Mouse (Mus musculus): Measurements from ENCODE around the gene Usp2.
"Not testable (repeated sequence)": the region's sequence is repeated elsewhere in the genome, so short reads cannot be mapped to it uniquely, and the experiment has no call there.

Gene Usp2

DNA sequence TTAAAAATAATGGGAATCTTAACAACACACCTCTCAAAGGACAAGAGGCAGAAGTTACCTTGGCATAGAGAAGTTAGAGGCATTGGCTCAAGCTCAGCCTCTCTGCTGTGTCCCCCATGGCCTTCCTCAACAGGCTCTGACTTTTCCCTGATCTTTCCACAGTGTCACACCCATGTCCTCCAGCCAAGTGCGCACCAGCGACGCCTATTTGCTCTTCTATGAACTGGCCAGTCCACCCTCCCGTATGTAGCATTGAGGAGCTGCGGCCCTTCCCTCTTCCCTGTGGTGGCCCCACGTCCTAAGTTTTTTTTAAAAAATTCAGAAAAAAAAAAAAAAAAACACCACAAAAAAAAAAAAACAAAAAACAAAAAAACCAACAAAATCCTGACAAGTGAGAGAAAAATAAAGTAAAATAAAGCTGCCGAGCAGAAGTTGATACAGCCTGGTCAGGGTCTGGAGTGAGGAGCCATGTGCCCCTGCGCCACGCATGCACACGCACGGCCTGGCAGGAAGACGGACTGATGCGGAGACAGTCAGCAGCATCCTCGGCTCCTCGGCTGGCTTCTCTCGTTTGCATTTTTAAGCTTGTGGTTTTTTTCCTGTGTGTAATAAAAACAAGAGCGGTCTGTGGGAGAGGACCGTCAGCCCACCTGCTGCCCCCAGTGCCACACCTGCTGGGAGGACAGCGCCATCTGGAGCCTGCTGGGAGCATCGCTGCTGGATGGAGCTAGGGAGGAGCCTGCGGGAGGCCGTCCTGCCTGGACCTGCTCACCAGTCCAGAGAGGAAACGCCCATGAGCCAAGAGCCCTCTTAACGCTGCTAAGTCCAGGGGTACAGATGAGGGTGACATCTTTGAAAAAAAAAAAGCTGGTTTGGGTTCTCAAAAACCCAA lies 27.0 kb downstream of the Usp2 start:
- DNase-seq (ENCODE audit: low spot score) = peak; percentile 46

DNA sequence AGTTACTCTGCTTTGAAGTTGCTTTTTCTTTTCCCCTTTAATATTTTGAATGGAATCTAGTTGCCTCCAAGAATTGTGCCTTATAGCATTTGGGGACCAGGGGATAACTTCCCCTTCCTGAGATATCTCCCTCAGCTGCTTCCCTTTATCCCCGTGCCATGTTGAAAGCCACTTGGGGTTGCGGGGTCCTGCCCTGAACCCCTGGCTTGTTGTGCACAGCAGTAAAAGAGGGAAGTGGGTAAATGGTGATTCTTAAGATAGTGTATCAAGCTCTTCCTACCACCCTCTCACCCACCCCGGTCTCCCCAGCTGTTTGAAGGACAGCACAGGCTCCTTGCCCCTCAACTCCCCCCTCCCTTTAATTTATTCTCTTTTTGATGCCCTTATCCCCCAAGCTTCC lies 27.9 kb downstream of the Usp2 start:
- no peak for DNase-seq (ENCODE audit: low spot score)

DNA sequence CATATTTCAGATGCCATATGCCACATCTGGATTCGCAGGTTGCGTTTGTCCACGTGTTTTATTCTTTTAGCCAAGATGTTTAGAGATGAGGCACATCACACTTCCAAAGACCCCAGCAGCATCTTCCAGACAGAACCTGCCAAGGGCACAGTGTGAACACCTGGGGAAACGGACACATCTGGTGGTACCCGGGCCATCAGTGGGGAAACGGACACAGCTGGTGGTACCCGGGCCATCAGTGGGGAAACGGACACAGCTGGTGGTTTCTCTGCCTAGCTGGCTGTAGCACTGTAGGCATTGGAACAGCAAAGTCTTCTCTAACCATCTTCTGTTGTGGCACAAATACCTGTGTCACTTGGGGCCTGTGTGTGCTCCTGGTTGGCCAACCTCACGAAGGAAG lies 29.0 kb downstream of the Usp2 start:
- DNase-seq (ENCODE audit: low spot score) = no peak

DNA sequence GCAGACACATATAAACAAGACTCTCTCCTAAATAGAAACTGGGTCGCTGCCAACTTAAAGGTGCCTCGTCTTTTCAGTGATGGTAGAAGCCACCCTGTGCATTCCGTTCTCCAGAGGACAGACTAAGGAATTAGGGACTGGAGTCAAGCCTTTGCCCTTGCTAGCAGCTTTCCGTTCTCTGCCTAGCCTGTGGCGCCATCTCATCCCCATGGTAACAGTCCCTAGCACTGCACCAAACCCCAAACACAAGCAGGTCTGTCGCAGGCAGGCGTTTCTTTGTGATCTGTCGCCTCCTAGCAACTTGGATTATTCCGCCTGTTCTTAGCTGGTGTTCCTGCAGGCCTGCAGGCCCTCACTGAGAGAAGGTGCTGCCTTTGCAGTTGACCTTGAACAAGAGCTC lies 29.7 kb downstream of the Usp2 start:
- peak; percentile 68 for DNase-seq (ENCODE audit: low spot score)

DNA sequence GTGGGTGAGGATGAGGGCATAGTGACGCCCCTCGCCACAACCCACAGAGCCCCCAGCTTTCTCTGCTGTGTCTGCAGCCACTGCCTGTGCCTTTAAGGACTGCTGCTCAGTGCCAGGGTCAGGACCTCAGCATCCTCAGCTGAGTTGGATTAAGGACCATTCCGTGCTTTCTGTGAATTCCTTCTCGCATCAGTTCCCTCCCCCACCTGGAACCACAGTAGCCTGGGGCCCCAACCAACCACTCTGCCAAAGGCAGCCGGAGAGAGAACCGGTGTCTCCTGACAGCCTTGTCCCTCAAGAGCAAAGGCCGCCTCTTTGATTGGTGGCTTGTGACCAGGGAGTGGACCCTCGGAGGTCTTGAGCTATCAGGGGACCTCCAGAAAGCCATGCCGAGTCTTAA lies 34.7 kb downstream of the Usp2 start, which contains the start of gene Mfrp:
TSS of gene Mfrp (plus strand) at position 240 of the 400 bp plus-strand sequence.
- DNase-seq (ENCODE audit: low spot score) = no peak

DNA sequence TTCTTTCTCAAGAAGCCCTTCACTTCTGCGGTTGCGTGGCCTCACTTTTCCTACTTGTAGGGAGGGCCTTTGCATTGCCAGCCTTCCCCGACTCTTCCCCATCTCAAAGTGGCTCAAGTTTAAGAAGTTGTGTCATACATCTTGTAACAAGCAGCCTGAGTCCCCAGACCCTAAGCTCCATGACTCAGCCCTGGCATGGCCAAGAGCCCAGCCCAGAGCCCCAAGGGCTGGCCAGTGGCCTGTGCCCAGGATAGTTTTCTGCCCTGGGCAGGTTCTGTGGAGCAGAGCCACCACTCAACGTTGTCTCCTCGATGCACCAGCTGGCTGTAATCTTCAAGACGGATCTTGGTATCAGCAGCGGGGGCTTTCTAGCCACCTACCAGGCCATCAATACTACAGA lies 38.1 kb downstream of the Usp2 start:
- no peak for DNase-seq (ENCODE audit: low spot score)

DNA sequence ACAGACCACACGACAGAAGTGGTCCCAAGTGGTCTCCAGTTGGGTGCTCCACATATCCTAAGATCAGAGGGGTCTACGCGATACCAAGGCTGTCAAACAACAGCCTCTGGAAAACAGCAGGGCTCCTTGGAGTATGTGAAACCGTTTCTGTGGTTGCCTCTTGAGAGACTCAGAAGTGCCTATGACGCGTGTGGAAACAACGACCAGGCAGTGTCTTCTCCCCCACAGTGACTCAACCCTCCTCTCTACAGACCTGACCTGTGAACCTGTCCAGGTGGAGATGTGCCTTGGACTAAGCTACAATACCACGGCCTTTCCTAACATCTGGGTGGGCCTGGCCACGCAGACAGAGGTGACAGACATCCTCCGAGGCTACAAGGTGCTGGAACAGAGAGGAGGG lies 39.0 kb downstream of the Usp2 start:
- DNase-seq (ENCODE audit: low spot score) = no peak

DNA sequence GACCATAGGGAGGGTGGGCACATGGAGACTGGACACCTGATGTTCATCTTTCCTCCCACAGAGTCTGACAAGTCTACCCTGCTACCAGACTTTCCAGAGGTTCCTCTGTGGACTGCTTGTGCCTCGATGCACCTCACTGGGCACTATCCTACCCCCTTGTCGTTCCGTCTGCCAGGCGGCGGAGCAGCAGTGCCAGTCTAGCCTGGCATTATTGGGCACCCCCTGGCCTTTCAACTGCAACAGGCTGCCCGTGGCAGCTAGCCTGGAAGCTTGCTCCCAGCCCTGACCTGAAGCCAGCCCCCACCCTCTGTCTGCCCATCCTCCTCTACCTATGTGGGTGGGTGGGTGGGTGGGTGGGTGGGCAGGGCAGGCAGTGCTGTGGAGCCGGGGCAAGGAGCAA lies 39.4 kb downstream of the Usp2 start:
- DNase-seq (ENCODE audit: low spot score) = no peak

DNA sequence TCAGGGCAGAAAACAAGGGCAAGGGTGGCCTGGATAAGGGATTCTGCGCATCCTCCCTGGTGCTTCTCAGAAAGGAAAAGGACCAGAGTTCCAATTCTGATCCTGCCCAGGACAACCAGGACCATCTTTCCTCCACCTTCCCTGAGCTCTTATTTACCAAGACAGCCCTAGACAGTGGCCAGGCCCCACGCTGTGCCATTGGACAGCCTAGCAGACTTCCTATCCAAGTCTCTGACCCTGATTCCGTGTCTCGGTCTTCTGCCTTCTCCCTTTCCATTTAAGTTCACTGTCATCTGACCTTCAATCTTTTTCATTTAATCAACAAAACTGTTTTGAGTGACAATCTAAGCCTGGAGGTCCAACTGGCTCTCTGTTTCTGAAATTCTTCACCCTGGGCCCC lies 39.8 kb downstream of the Usp2 start:
- DNase-seq (ENCODE audit: low spot score) = no peak

DNA sequence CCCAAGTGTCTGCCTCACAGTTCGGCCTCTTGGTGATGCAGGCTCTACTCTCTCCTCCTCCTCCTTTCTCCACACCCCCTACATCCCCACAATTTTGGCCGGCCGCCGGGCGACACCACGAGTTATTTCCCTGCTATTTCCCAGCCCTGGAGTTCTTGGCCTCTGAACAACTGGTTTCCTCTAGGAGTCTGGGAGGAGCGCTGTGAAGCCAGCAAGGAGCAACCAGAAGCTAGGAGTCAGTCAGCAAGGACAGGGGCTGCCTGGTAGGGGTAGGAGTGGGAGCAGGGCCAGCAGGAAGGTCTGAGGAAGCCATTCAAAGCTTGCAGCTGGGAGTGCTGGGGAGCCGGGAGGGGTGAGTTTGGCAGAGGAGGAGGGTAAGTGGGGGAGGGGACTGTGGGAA lies 40.3 kb downstream of the Usp2 start, which contains the start of gene C1qtnf5:
TSS of gene C1qtnf5 (plus strand) at position 136 of the 400 bp plus-strand sequence.
- DNase-seq (ENCODE audit: low spot score) = peak; percentile 78

DNA sequence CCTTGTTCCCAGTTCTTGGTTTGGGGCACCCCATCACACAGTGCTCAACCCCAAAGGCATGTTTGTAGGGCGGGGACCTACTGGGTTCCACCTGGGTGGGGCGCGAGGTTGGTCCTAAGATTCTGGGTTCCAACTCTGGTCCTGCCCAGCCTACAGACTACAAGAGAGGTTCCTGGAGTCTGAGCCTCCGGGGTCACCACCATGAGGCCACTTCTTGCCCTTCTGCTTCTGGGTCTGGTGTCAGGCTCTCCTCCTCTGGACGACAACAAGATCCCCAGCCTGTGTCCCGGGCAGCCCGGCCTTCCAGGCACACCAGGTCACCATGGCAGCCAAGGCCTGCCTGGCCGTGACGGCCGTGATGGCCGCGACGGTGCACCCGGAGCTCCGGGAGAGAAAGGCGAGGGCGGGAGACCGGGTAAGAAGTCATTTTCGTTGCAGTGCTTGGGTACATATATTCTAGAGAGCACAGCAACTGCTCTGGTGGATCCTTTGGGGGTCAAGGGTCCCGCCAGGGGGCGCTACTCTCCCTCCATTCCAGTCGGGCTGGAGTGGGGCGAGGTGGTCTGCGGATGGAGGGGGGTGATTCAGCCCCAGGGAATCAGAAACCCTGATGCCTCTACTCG lies 40.8 kb downstream of the Usp2 start:
- peak; percentile 63 for DNase-seq (ENCODE audit: low spot score)

DNA sequence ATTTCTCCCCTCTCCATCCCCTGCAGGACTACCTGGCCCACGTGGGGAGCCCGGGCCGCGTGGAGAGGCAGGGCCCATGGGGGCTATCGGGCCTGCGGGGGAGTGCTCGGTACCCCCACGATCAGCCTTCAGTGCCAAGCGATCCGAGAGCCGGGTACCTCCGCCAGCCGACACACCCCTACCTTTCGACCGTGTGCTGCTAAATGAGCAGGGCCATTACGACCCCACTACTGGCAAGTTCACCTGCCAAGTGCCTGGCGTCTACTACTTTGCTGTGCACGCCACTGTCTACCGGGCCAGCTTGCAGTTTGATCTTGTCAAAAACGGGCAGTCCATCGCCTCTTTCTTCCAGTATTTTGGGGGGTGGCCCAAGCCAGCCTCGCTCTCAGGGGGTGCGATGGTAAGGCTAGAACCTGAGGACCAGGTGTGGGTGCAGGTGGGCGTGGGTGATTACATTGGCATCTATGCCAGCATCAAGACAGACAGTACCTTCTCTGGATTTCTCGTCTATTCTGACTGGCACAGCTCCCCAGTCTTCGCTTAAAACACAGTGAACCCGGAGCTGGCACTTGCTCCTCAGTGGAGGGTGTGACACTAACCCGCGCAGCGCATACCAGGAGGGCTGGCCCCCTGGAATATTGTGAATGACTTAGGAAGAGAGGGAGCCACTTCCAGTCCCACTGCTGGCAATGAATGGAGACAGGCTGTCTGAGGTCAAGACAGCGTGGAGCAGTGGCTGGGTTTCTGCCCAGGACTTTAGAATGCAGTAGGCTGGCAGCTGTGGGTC lies 41.6 kb downstream of the Usp2 start:
- no peak for DNase-seq (ENCODE audit: low spot score)

DNA sequence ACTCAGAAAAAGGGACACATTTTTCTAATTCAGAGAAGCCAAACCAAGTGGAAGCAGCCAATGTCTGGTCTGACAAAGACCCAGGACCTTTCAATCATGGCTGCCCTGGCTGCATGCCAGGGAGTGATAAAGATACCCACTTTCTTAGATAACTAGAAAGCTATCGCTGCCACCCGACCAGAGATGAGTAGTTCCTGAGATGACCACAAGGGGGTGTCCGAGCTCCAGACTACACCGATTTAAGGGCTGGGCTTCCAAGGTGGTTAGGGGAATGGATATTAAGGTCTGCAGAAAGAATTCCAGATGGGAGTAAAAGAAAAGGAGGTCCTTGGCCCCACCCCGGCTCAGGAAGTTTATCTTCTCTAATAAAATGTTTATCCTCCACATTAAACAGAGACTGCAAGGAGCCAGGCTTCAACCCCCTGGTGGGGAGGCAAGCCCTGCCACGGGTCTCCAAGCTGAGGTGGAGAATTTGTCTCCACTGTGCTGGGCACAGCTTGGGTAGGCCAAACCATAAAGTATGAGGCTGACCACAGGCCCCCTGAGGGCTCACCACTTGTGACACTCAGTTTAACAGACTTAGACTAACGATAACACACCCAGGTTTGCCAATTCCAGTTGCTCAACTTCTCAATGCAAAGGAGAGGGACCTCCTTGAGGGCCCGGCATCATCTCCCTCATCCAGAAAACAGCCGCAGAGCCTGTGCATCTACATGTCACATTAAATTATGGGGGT lies 42.7 kb downstream of the Usp2 start:
- DNase-seq (ENCODE audit: low spot score) = peak; percentile 32

DNA sequence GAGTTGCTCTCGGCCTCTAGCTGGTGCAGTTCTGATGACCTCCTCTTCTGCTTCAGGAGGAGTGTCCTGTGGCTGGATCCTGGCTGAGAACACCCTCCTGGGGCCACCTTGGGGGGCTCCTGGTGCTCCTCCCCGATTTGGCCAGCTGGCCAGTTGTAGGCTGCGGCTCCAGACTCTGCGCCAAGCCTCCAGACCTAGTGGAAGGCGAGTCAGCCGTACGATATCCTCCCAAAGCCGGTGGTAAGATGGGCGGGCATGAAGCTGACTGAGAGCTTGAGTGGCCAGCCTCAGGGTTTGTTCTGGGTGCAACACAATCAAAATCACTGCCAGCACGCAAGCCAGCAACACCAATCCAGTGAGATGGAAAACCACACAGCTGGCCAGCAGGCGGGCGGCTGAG lies 45.1 kb downstream of the Usp2 start:
- DNase-seq (ENCODE audit: low spot score) = not testable (repeated sequence)

DNA sequence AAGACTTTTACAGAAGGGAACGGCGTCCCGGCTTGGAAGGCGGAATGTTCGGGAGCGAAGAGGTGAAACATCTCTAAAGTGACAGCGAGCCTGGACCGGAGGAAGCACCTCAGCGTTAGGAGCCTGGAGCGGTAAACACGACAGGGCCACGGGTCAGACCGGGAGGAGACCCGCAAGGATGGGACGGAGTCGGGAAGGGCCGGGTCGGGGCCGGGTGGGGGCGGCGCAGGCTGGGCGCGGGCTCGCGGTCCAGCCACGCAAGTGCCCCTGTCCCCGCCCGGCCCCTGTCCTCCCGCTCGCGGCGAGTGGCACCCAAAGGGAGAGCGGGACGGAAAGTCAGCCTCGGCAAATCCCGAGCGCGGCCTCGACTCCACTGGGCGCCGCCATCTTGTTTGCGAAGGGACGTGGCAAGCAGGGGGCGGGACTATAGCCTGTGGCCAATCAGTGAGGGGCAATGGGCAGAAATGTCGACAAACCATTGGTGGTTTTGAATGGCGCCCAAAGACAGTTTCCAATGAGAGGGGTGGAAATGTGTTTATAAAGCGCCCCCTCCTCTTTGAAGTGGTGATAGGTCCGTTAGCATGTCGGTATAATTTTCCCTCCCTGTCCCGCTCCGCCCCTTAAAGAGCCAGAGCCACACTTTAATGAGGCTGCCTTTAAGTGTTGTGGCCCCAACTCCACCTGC lies 46.4 kb downstream of the Usp2 start, which contains the start of the genes Gm49380 and Rnf26:
TSS of gene Gm49380 (minus strand) at position 396 of the 685 bp plus-strand sequence.
TSS of gene Rnf26 (minus strand) at position 413 of the 685 bp plus-strand sequence.
- peak; percentile 95 for DNase-seq (ENCODE audit: low spot score)

DNA sequence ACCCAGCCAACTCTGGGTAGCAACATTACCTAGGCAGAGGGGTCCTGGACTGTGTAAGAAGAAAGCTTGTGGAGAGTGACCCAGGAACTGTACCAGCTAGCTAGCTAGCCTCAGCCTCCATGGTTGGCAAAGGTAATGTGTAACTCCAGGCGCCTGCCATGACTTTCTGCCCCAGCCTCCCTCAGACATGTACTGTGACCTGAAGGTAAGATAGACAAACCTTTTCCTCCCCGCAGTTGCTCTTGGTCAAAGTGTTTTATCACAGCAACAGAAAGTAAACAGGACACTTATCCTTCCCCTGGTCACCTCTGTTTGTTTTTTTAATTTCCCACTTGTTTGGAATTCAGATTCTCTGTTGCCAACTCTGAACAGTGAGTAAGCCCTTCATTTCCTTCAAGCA lies 47.6 kb downstream of the Usp2 start:
- no peak for DNase-seq (ENCODE audit: low spot score)

DNA sequence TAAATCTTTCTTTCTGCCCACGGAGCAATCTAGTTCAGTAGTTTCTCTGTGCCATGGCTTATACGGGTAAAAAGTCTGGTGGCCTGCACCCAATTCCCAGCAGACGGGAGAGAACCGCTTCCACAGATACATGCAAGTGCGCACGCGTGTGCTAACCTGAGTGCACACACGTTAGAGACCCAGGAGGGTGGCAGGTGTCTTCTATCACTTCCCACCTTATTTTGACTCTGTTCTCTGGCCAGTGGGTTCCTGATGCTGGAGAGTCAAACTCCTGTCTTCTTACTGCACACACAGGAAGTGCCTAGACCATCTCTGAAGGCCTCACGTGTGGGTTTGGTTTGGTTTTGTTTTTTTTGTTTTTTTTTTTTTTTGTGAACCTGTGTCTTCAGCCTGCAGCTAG lies 48.8 kb downstream of the Usp2 start:
- DNase-seq (ENCODE audit: low spot score) = no peak

DNA sequence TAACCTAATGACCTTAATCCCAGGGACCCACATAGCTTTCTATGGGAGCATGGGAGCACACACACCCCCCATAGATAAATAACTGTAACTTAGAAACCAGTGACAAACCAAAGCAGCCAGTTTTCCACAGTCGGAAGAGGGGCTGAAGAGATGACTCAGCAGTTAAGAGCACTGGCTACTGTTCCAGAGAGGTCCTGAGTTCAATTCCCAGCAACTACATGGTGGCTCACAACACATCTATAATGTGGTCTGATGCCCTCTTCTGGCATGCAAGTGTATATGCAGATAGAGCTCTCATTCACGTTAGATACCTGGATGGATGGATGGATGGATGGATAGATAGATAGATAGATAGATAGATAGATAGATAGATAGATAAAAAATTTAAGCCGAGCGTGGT lies 49.4 kb downstream of the Usp2 start:
- no peak for DNase-seq (ENCODE audit: low spot score)

DNA sequence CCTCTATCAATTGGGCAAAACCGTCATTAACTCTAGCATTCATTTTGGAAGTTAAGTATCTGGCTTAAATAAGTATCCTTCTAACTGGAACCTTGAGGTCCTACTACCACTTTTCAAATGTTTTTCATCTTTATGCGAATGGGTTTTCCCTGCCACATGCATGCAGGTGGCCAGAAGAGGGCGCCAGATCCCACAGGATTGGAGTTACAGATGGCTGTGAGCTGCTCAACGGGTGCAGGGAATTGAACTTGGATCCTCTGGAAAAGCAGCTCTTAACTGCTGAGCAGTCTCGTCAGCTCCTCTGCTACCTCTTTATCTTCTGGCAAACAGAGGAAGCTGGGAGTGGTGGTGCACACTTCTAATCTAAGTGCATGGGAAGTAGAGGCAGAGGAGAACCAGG lies 52.2 kb downstream of the Usp2 start:
- no peak for DNase-seq (ENCODE audit: low spot score)

DNA sequence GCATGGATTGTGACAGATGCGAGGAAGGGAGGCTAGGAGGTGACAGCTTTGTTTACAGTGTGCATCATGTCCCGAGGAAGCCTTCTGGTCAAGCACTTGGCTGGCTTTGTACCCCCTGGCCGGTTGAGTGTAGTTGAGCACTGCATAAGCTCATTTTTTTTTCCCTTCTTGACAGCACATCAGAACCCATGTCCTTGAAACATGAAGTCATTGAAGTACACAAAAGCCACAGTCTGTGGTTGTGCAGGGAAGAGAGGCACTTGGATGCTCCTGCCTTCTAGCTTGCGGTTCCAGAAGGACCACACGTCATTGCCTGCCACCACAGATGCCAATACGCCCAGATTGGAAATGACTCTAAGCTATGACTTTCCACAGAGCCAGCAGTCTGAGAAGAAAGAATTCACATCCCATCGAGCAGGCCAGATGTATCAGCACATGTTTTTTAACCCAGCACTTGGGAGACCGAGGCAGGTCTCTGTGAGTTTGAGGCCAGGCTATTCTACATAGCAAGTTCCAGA lies 53.2 kb downstream of the Usp2 start:
- DNase-seq (ENCODE audit: low spot score) = no peak

DNA sequence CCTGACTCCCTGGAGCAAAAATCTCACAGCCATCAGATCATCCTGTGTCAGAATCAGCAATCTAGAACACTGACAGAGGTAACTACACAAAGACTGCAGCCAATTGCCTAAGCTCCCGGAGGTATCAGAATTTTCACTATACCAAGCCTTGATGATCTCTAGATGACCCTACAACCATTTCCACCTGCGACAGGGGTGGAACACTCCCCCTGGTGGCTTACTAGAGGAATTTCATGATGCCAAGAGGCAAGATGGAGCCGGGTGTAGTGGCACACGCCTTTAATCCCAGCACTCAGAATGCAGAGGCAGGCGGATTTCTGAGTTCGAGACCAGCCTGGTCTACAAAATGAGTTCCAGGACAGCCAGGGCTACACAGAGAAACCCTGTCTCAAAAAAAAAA lies 57.5 kb downstream of the Usp2 start:
- no peak for DNase-seq (ENCODE audit: low spot score)
